Mouse (Mus musculus) C2C12 (cell line): Measurements from ENCODE around the gene Tubb2b.
A peak's percentile ranks its signal among the peaks of the same experiment; 100 is the strongest.

Source experiments
- CTCF ChIP-seq: IDR thresholded peaks from one replicate; pipeline ENCODE4 v1.5.1; 2011; ENCODE audit not compliant: control insufficient read depth, insufficient read depth, insufficient read length
- MAX ChIP-seq: IDR thresholded peaks from one replicate; pipeline ENCODE4 v1.6.1; 2011; ENCODE audit warnings: mild to moderate bottlenecking, control low read depth
- USF1 ChIP-seq: IDR thresholded peaks from one replicate; pipeline ENCODE4 v1.6.1; 2011; ENCODE audit warnings: low read depth, mild to moderate bottlenecking, control low read depth, moderate library complexity

DNA sequence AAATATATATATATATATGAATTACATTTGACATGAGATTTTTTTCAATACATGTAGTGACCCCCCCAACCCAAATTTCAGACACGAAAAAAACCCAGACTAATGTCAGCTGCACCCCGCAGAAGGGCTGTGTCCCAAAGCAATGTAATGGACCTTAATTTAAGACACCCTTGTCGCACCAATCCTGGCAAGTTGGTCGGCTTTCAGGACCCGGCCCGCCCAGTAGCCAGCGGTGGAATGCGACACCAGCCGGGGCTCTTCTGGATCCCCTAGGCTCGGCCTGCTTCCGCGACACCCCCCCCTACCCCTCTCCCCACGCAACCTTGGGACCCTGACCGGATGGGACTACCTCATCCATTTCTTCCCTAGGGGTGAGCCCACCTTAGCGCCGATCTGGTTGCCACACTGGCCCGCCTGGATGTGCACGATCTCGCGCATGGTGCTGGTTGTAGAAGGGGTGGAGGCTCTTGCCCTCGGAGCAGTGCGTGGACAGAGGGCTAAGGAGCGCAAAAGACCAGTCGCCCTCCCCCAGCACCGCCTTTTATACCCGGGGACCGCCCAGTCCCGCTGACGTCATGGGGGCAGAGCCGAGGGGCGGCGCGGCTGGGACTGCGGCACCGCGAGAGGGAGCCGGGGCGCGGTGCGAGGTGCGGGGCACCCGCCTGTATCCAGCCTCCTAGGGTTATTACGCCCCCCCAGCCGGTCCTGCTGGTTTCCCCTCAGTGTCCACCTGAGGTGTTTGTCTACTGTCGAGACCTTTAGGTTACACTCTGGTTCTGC lies 52.6 kb downstream of the Tubb2b start, which contains the start of gene Tubb2a:
- peak; percentile 77 for TF ChIP-seq CTCF
- TF ChIP-seq USF1 = no peak
- TF ChIP-seq MAX = no peak
